Mouse (Mus musculus) thymus, postnatal 36 days (tissue): ENCODE results near the gene Hspd1.

ENCODE experiments used
- DNase-seq, 2 experiments: peaks; one replicate each; pipeline ENCODE4 v3.0.0; 2022; ENCODE audit warnings: mixed read lengths in 2 of 2

Hspd1 gene

DNA sequence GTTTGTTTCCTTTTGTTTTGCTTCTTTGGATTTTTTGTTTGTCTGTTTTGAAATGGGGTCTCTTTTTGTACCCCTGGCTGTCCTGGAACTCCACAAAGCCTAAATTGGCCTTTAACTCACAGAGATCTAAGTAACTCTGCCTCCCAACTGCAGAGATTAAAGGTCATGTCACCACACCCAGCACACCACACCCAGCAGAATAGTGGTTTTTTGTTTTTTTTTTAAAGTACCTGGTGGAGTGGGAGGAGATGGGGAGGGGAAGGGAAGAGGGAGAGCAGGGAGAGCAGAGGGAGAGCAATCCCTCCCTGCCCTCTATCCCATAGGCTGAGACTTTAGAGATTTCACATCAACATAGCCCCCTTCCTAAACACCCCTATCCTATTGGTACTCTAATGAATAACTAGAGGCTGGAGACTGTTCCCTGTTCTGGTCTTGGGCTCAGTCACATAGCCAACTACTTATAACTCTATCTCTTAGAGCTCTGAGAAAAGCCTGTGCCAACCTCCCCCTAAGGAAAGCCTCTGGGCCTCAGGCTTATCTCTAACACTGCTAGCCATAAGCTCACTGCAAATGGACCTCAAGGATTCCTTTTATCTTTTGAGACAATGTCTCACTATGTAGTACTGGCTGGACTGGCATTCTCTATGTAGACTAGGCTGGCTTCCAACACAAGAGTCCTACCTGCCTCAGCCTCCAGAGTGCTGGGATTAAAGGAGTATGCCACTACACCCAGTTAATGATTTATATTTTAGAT, 56.8 kb downstream of the Hspd1 start:
- no peak for DNase-seq

DNA sequence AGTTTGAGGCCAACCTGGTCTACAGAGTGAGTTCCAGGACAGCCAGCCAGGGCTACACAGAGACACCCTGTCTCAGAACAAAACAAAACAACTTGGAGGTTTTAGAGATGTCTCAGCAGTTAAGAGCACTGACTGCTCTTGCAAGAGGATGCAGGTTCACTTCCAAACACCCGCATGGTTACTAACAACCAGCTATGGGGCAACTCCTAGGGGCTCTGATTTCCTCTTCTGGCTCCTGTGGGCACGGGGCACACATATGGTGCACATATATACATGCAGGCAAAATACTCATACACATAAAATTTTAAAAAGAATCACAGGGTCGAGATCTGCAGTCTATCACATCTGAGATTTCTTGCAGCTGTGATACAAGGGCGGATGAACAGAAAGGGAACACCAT, 58.6 kb downstream of the Hspd1 start:
- DNase-seq, result peak; percentile 13 to 15

DNA sequence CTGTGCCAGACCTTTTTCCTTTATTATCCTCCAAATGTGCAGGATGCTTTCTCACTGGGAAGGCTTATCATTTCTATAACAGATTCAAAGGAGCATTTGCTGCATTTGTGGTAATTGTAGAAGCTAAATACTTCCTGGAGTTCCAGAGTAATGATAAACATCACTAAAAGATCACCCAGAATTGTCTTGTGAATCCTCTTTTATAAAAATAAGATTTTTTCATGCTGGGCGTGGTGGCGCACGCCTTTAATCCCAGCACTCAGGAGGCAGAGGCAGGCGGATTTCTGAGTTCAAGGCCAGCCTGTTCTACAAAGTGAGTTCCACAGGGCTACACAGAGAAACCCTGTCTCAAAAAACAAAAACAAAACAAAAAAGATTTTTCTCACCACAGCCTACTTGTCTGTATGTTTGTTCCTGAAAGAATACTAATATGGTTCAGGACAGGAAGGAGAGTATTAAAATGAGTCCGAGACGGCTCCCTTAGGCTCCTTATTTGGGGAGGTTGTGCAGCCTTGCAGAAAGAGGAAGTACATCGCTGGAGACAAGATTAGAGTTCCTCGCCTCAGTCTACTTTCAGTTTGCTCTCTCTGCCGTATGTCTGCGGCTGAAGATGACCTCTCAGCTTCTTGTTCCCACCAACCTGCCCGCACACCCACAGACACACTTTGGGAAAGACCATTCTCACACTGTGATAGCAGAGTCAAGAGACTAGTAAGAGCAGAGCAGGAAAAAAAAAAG, 59.4 kb downstream of the Hspd1 start:
- DNase-seq, result peak; percentile 45 to 48

DNA sequence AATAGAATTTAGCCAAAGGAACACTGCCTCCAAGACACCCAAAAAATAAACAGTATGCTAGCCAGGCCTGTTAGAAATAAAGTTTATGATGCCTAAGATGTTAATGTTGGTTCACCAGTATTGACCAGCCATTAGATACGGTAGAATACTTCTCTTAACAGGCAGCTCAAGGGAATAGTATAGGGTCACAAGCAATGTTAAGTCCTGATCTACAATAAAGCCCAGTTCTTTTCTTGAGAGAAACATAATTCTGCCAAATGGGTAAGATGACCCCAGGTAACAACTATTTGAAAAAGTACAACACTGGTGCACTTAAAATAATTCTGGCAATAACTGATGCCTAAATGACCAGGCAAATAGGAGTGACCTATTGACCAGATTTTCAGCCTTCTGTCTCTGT, 60.1 kb downstream of the Hspd1 start:
- DNase-seq, result no peak
